Mouse (Mus musculus): ENCODE data around the gene Rpl39.

DNA sequence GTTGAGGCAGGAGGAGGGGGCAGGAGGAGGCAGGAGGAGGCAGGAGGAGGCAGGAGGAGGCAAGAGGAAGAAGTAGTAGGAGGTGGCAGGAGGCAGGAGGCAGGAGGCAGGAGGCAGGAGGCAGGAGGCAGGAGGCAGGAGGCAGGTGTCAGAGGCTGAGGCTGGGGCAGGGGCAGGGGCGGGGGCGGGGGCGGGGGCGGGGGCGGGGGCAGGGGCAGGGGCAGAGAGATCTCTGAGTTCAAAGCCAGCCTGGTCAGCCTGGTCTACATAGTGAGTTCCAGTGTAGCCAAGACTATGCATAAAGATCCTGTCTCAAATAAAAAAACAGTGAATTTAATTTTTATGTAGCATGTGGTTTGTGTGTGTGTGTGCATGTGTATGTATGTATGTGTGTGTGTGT, 31.9 kb upstream of the Rpl39 start:
- TF ChIP-seq POLR2A (IDR thresholded peaks at IDR 0.05; ENCODE audit: borderline replicate concordance, low read depth, low read length) (no peak), CTCF (IDR thresholded peaks at IDR 0.05; ENCODE audit: low read depth, low read length) (no peak)
